Mouse (Mus musculus) bone marrow macrophage, adult 2 months (primary cell): ENCODE measurements around the gene Prkrip1. TPM values are rescaled to one million over a fixed set of nuclear protein-coding genes. Genes with fewer than 3 reads are reported as not detected.

Source experiments
- H3K27ac ChIP-seq: 2 replicates; pipeline ENCODE4 v1.5.1; 2012; ENCODE audit warnings: low read depth, low read length; ENCODE audit not compliant: insufficient read depth
- H3K4me1 ChIP-seq: 2 replicates; pipeline ENCODE4 v1.6.1; 2012; ENCODE audit warnings: low read length; ENCODE audit not compliant: control insufficient read depth, insufficient read depth
- H3K4me3 ChIP-seq: 2 replicates; pipeline ENCODE4 v1.5.1; 2012; ENCODE audit warnings: mild to moderate bottlenecking, low read length, moderate library complexity; ENCODE audit not compliant: insufficient read depth
- CTCF ChIP-seq: IDR thresholded peaks from 2 replicates; pipeline ENCODE4 v1.5.1; 2012; ENCODE audit warnings: low read depth, mild to moderate bottlenecking, low read length, moderate library complexity
- POLR2A ChIP-seq: IDR thresholded peaks from 2 replicates; pipeline ENCODE4 v1.6.1; 2012; ENCODE audit warnings: mild to moderate bottlenecking, low read depth, low read length, borderline replicate concordance
- polyA plus RNA-seq: library from polyadenylated mRNA; stranded (reverse); fragments of >200 nt; gene quantifications from 2 replicates; pipeline ENCODE4 v1.2.4, GENCODE M21; 2012; ENCODE audit not compliant: missing spikeins, insufficient read depth, insufficient read length

Prkrip1 gene
- polyA plus RNA-seq, 1 experiment = 22.7 TPM

DNA sequence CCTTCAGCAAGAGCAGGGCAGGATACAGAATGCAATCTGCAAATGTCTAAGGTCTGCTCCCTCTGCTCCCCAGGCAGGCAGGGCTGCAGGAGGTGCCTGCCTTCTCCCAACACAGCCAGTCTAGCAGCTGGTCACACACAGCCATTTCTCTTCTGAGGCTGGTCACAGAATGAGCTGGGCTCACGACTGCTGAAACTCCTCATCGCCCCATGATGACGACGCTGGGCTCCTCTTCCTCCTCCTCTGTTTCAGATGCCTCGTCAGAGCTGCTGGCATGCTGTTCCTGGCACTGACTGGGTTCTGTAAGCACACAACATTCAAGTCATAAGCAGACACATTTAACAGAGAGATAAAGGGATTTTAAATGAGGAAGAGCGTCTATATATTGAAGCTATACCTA, 17.6 kb downstream of the Prkrip1 start:
- no peak overlapping the region for H3K27ac ChIP-seq
- H3K4me3 ChIP-seq = no peak overlapping the region
- TF ChIP-seq POLR2A = no peak
- TF ChIP-seq CTCF = no peak
- H3K4me1 ChIP-seq = no peaks in the 10 kb centered on the region

DNA sequence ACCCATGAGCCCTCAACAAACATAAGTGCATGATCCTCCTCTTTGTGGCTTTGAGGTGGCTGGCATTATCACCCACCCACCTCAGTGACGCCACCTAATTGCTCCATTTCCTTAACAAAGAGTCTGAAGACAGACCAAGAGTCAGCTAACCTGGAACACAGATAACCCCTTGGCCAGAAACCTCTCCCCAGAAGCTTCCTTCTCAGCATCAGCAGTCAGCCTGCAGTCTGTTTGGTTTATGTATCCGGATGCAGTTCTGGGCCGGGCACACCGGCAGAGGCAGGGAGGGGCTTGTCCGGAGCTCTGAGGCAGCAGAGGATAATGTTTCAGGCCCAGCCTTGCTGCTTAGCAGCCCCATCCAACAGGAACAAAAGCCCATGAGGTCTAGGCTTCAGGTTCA, 19.2 kb downstream of the Prkrip1 start:
- peaks cover 4% of the 10 kb centered on the region for H3K4me1 ChIP-seq
- TF ChIP-seq POLR2A (no peak), CTCF (no peak)
- H3K27ac ChIP-seq = no peak overlapping the region
- H3K4me3 ChIP-seq = no peak overlapping the region

DNA sequence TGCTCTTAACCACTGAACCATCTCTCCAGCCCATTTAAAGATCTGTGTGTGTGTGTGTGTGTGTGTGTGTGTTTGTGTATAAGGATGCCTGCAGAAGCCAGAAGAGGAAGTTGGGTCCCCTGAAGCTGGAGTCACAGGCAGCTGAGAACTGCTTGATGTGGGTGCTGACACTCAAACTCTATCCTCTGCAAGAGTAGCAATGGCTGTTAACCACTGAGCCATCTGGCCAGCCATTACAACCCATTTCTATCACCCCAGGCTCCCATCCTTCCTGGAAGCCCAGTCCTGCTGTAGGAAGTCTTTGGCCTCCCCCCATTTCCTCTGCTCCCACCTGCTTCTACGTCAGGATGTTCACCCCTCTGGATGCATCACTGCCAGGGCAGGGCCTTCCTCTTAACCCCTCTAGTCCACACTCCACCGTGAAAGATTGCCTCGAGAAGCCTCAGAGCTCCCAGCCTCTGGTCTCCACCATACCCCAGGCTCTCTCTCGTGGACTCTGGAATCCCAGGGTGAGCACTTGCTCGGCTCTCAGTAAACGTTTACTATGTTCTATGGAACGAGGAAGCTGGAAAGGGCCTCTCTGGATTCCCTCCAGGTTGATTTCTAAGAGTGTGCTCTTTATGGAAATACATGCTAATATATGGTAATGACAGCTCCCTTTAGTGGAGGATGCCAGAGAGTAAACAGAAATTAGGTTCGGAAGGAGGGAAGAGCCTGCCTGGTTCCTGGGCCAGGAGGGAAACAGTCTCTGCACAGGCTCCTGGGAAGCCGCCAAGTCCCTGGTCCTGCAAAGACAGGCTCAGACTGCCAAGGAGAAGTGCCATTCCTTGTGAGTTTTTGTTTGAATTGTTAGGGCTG, 24.9 kb downstream of the Prkrip1 start:
- TF ChIP-seq POLR2A = no peak
- TF ChIP-seq CTCF = no peak
- Histone ChIP-seq H3K27ac (peak overlapping the region; percentile 68), H3K4me1 (peaks cover 35% of the 10 kb centered on the region)

DNA sequence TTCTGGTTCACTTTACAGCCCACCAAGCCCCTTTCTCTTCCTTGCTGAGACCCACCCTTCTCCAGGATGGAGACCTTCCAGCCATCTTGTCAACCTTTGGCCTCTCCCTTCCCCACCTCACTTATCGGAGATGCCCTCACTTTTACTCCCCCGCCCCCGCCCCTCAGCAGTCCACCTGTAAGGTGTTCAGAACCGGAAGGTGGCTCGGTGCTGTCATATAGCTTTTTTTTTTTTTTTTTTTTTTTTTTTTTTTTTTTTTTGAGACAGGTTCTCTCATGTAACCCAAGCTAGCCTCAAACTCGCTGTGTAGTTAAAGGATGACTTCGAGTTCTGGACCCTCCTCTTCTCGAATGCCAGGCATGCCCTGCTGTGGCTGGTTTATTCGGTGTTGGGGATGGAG, 25.8 kb downstream of the Prkrip1 start:
- no peak for TF ChIP-seq CTCF
- TF ChIP-seq POLR2A = no peak
- peak overlapping the region; percentile 96 for H3K27ac ChIP-seq
- H3K4me1 ChIP-seq = peaks cover 35% of the 10 kb centered on the region
- H3K4me3 ChIP-seq = no peak overlapping the region

More for the DNA sequence above, 24.9 kb downstream of the Prkrip1 start:
- H3K4me3 ChIP-seq = no peak overlapping the region

DNA sequence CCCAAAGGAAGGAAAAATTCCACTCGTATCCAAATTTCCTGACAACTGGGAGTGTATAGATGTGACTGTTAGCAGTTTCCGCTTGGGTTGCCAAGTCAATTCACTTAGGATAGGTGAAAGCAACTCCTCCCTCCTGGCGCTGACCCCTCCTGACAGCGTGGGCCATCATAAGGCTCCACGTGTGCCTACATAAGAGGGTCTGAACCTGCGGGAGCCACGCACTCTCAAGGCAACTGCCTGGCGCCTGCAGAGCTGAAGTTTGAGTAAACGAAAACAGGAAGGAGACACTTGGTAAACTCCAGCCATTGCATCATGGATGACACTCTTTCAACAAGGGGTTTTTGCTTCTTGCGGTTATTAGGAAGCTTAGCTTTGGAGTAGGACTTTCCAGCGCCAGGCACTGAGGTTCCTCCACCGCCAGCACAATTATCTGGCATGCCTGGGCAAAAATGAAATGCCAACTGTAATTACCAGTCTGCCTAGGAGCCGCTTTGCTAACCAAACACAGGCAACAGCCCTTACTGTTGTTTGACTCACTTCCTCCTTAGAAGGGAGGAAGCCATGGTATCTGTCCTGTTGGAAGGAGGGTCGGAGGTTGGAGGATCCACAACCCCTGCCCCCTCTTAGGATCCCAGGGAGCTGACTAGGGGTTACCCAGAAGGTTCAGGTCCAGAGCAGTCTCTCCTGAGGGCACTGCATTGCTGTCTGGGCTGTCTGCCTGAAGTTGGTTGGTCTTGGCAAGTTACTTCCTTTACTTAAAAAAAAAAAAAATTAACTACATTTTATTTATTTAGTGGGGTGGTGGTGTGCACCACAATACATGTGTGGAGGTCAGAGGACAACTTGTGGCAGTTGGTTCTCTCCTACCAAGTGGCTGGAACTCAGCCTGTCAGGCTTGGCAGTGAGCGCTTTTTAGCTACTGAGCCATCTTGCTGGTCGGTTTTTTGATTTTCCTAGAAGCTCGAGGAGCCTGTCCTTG, 27.1 kb downstream of the Prkrip1 start:
- TF ChIP-seq CTCF = no peak
- 0 out of 2 replicates have a peak, but pooled peaks have one; percentile 21 for TF ChIP-seq POLR2A
- Histone ChIP-seq H3K27ac (peak overlapping the region; percentile 96), H3K4me3 (peak overlapping the region; percentile 71), H3K4me1 (peaks cover 35% of the 10 kb centered on the region)

DNA sequence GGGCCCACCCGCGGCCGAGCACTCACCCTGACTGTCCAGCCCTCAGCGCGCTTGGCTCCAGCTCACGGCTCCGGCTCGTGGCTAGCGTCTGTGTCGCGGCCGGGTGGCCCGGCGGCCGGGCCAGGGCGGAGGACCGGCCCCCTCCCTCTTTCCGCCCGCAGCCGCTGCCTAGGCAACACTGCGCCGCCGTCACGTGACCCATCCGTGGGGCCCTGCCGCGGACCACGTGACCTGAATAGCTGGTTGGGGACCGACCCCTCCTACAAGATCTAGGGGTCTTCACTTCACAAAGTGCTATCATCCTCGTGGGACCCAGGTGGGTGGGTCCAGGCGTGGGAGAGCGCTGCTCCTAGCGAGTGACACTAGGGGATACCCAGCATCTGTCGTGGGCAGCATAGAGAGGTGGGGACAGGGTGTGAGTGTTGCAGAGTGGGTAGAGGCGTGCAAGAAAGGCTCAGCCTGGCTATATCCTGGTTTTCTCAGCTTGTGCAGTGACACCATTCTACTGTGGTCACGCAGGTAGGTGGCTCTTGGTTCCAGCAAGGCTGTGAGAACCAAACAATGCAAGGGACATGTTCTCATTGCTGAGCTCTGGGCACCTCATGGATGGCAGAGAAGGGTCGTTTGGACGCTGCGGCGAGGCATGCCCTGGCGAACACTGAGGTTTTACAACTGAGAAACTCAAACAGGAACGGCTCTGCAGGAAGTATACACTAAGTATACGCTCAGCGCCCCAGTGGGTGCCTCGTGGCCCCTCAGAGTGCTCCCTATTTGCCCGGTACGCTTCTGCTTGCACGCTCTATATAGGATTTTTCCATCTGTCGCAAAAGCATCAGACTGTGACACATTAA, 28.0 kb downstream of the Prkrip1 start, which contains the start of gene Orai2:
TSS of gene Orai2 (minus strand) at position 202 of the 851 bp plus-strand sequence.
- TF ChIP-seq POLR2A (no peak), CTCF (no peak)
- Histone ChIP-seq H3K4me1 (peaks cover 35% of the 10 kb centered on the region), H3K4me3 (peak within 1 kb of the TSS; percentile 71), H3K27ac (peak within 1 kb of the TSS; percentile 96)

DNA sequence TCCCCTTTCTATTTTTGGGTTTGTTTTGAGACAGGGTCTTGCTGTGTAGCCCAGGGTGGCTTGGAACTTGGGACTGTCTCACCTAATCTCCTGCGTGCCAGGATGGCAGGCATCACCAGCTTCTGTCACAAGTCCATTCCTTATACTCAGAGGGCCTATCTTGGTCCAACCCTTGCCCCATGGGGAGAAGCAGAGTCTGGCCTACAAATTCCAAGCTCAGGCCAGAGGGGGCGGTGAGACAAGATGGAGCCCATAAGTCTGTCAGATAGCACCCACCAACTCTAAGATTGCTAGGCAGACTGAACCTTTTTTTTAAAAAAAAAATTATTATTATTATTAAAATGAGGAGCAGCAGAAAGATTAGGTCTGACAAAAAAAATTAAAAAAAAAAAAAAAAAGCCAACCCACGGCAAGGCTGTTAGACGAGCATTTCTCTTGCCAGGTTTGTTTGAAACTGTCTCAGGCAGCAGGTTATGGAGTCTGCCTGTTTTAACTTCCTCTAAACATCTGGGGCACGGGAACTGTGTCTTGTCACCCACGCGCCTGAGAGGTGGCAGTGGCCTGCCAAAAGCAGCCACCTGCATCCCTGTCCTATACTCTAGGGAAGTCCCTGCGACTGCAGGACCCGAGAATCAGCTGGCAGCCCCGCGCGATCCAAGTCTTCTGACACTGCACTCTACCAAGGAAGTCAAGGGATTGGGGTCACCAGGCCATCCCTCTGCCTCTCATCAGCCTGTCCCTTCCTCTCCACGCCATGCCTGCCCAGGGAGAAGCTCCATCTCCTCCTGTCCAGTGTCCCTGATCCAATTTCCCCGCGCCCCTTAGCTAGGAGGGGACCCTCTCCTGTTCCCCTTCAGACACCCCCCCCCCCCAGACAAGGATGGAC, 28.9 kb downstream of the Prkrip1 start:
- TF ChIP-seq CTCF = no peak
- no peak for TF ChIP-seq POLR2A
- Histone ChIP-seq H3K4me3 (peak overlapping the region; percentile 71), H3K27ac (peak overlapping the region; percentile 96), H3K4me1 (peaks cover 33% of the 10 kb centered on the region)

DNA sequence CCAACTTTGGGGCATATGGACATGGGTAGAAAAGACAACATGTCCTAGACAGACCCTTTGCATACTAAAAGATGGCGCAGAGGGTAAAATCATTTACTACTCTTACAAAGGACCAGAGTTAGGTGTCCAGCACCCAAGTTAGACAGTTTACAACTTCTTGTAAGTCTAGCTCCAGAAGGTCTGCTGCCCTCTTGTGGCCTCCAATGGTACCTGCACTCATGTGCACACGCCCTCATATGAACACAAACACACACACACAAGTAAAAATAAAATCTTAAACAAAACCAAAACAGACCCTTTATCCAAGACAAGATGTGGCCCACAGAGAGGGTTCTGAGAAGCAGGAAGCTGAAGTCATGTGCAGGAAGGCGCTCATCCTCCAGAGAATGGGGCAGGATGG, 30.7 kb downstream of the Prkrip1 start:
- Histone ChIP-seq H3K4me1 (peaks cover 18% of the 10 kb centered on the region), H3K27ac (no peak overlapping the region), H3K4me3 (no peak overlapping the region)
- TF ChIP-seq POLR2A = no peak
- TF ChIP-seq CTCF = no peak
